Mouse (Mus musculus) neural tube, embryonic 14.5 days (tissue): Measurements from ENCODE around the gene Nostrin. TPM values are rescaled to one million over a fixed set of nuclear protein-coding genes. Genes with fewer than 3 reads are reported as not detected.

Experiments used
- ATAC-seq: fragments of 200-750 bp; cut with Nextera tagmentation; 2 replicates; pipeline ENCODE4 v1.8.0; 2017; ENCODE audit warnings: low read depth, mild to moderate bottlenecking, moderate TSS enrichment, moderate library complexity
- H3K27ac ChIP-seq: fragments of 300-500 bp; sonication (generic); 2 replicates; pipeline ENCODE4 v1.5.1; 2014; ENCODE audit warnings: low read depth, mild to moderate bottlenecking, control low read depth, low read length, moderate library complexity, mixed read lengths
- H3K27me3 ChIP-seq: fragments of 300-500 bp; sonication (generic); 2 replicates; pipeline ENCODE4 v1.6.1; 2014; ENCODE audit warnings: low read length; ENCODE audit not compliant: control insufficient read depth, insufficient read depth
- H3K36me3 ChIP-seq: fragments of 300-500 bp; sonication (generic); 2 replicates; pipeline ENCODE4 v1.6.1; 2014; ENCODE audit warnings: low read length, mixed read lengths; ENCODE audit not compliant: control insufficient read depth, insufficient read depth
- H3K4me1 ChIP-seq: fragments of 300-500 bp; sonication (generic); 2 replicates; pipeline ENCODE4 v1.6.1; 2014; ENCODE audit warnings: low read length; ENCODE audit not compliant: control insufficient read depth, insufficient read depth
- H3K4me2 ChIP-seq: fragments of 300-500 bp; sonication (generic); 2 replicates; pipeline ENCODE4 v1.6.1; 2014; ENCODE audit warnings: mild to moderate bottlenecking, low read depth, low read length, control low read depth
- H3K4me3 ChIP-seq: fragments of 300-500 bp; sonication (generic); 2 replicates; pipeline ENCODE4 v1.5.1; 2014; ENCODE audit warnings: low read depth, low read length, control low read depth, mixed read lengths
- H3K9ac ChIP-seq: fragments of 300-500 bp; sonication (generic); replicated peaks from 2 replicates; pipeline ENCODE4 v1.6.1; 2014; ENCODE audit warnings: low read depth, mild to moderate bottlenecking, control low read depth, low read length, mixed read lengths
- H3K9me3 ChIP-seq: fragments of 300-500 bp; sonication (generic); 2 replicates; pipeline ENCODE4 v1.6.1; 2016; ENCODE audit warnings: low read length; ENCODE audit not compliant: control insufficient read depth
- WGBS: fragments of 180-500 bp; shearing (Covaris S2); extraction: QIAGEN DNeasy Blood & Tissue Kit; methylation state at CpG from one replicate; pipeline ENCODE4 v1.1.7; 2014; 5-methylcytosine and 5-hydroxymethylcytosine counted together
- polyA plus RNA-seq: library from polyadenylated mRNA; unstranded; fragments of >200 nt; fragmentation: Nextera tagmentation; extraction: Ambion mirVana; gene quantifications from 2 replicates; pipeline ENCODE4 v1.2.1, GENCODE M21; 2014

Gene Nostrin
- polyA plus RNA-seq: 0.62 and 0.95 TPM in 2 replicates

DNA sequence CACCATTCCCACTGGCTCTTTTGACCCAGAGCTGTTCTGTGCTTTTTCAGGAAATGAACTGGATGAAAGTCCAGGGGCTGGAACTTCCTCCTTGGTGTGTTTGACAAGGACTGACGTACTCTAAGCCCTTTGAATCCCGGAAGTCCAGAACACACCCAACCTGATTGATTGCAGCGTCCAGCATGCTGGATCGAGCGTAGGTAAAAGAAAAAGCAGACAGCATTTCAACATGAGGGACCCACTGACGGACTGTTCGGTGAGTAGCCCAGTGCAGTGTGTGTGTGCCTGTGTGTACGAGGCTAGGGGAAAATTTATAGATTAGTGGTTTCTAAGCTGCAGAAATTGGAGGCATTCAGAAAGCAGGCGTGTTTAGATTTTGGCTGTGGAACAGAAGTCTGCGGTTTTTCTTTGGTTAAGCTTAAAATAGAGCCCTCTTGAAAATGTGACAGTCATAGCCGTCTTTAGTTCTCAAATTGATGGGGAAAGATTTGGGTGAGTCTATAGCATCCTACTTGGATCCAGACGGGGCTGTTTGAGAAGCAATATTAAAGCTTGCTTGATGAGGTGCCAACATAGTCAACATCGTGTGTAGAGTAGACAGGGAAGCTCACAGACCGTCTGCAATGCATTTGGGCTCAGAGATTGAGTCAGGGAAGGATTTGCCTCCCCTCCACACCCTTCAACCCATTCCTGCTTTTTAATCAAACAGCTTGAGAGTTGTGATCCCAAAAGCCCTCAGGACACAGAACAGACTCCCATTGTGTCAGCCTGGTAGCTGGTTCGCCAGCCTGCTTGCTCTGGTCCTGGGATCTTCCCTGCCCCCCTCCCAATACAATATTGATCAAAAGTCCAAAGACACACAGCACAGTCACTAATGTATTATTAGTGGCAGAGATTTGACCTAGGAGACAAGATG, at the start of gene Nostrin:
Nostrin (plus strand) TSS at position 140 of the 916 bp plus-strand sequence.
- WGBS: 68% methylated on average over 15 of the region's 15 CpGs
- H3K27ac ChIP-seq: no peak within 1 kb of the TSS
- H3K9ac ChIP-seq: no peak within 1 kb of the TSS
- no peaks in the 10 kb centered on the region for H3K9me3 ChIP-seq
- H3K27me3 ChIP-seq: no peaks in the 10 kb centered on the region
- ATAC-seq: no peak
- H3K36me3 ChIP-seq: no peaks in the 10 kb centered on the region
- no peaks in the 10 kb centered on the region for H3K4me1 ChIP-seq
- H3K4me2 ChIP-seq: no peak within 1 kb of the TSS
- H3K4me3 ChIP-seq: no peak within 1 kb of the TSS

DNA sequence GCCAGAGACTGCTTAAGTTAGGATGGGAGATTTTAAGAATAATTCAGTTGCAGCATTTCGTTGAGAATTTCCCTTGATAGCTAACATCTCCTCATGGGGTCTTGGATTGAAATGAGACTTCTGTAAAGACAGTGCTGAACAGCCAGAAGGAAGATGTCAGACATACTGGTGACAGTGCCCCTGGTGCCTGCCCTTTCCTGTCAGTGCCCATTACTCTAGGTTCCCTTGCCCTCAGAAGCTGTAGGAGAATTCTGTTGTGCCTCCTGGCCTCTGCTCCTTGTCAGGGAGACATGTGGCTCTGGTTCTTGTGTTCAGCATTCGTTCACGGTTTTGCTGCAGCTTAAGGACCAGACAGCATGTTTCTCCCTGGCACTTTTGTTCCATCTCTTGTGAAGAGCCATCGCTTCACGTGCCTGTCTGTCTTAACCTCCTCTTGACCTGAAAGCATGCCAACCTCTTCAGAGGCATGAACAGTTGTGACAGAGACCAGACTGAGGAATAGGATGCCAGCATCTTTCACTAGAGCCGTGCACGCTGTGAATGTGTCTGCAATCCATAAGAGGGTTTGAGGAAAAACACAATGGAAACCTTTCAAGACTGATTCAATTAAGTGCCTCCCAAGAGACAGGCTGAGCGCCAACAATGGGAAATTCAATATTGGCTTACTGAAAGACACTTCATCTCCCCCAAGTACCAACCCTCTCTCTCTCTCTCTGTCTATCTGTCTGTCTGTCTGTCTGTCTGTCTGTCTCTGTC, 48.9 kb upstream of the Nostrin start:
- Histone ChIP-seq H3K4me1 (peaks cover 14% of the 10 kb centered on the region; the same call in 1 of the 2 replicates), H3K27ac (no peak overlapping the region), H3K4me3 (no peak overlapping the region), H3K9me3 (no peaks in the 10 kb centered on the region), H3K9ac (no peak overlapping the region), H3K27me3 (no peaks in the 10 kb centered on the region), H3K4me2 (no peak overlapping the region), H3K36me3 (no peaks in the 10 kb centered on the region)
- ATAC-seq: peak; percentile 50; the same call in 1 of the 2 replicates
- WGBS: 36% methylated on average over 8 of the region's 8 CpGs

DNA sequence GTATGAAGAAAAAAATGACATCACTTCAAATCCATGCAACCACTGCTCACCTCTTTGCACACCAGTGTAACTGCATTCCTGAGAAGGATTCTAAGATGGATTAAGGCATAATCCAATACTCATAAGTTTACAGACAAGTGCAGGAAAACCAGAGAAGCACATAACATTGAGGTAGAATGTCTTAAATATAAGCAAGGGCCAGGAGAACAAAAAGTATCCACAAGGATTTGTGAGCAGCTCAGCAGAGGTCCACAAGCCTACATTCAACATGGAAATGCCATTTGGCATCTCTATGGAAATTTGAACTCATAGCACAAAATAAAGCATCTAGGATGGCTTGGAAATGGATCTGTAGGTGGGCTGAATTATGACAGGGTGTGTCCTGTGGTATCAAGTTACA, 39.8 kb upstream of the Nostrin start:
- no peak overlapping the region for H3K27ac ChIP-seq
- H3K27me3 ChIP-seq: no peaks in the 10 kb centered on the region
- ATAC-seq: no peak
- H3K9me3 ChIP-seq: no peaks in the 10 kb centered on the region
- no peaks in the 10 kb centered on the region for H3K4me1 ChIP-seq
- no peak overlapping the region for H3K4me2 ChIP-seq
- H3K4me3 ChIP-seq: no peak overlapping the region
- no peaks in the 10 kb centered on the region for H3K36me3 ChIP-seq
- no peak overlapping the region for H3K9ac ChIP-seq

DNA sequence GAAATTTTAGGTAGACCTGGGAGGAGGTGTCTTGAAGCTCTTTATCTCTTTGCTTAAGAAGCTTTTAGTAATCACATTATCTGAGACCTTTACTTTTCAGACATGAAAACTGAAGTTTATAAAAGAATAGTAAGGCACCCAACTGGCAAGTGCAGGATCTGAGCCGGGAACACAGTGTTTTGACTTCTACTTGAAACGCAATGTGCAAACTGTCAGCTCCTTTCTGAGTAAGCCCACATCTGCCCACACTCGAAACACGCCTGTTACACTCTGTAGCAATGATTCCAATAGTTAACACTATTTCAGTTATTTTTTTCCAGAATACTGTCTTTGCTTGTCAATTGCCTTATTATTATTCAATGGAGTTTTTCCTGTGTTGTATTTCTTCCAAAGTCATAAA, 38.8 kb upstream of the Nostrin start:
- no peaks in the 10 kb centered on the region for H3K36me3 ChIP-seq
- 94% methylated on average over 4 of the region's 4 CpGs for WGBS
- no peaks in the 10 kb centered on the region for H3K9me3 ChIP-seq
- H3K4me1 ChIP-seq: no peaks in the 10 kb centered on the region
- H3K9ac ChIP-seq: no peak overlapping the region
- no peaks in the 10 kb centered on the region for H3K27me3 ChIP-seq
- H3K4me3 ChIP-seq: no peak overlapping the region
- H3K4me2 ChIP-seq: no peak overlapping the region
- no peak overlapping the region for H3K27ac ChIP-seq
- no peak for ATAC-seq

DNA sequence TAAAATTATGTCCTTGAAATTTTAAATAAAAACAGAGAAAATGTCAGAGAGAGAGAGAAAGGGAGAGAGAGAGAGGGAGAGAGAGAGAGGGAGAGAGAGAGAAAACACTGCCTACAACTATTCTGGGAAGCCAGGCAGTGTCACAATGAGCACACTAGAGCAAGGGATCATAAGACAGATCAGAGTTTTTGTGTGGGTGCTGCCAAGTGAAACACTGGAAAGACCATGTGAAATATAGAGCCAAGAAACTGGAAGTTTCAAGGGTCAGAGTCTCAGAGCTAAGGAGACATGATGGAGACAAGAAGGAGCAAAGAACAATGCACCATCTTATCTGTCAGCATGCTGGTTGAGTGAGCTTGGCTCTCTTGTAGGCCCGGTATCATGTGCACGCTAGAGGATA, 38.1 kb upstream of the Nostrin start:
- no peaks in the 10 kb centered on the region for H3K9me3 ChIP-seq
- WGBS: 98% methylated on average over 2 of the region's 2 CpGs
- no peak for ATAC-seq
- H3K4me2 ChIP-seq: no peak overlapping the region
- no peak overlapping the region for H3K27ac ChIP-seq
- H3K9ac ChIP-seq: no peak overlapping the region
- no peak overlapping the region for H3K4me3 ChIP-seq
- no peaks in the 10 kb centered on the region for H3K27me3 ChIP-seq
- H3K36me3 ChIP-seq: no peaks in the 10 kb centered on the region
- no peaks in the 10 kb centered on the region for H3K4me1 ChIP-seq

DNA sequence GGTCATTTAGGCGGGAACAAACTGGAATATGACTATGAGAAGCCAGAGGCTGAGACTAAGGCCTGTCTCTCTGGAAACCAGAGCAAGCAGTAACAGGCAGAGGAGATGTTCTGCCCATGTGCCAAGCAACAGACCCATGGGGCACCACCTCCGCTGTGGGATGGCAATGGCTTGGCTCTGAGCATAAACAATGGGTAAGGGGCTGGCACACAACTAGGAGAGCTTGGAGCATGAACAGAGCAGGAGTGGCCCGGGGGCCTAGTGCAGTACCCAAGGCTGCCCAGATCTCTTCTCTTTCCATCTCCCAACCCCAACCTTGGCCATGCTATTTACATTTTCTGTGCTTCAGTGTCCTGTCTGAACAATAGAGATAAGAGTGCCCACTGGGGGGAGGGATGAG, 36.9 kb upstream of the Nostrin start:
- Histone ChIP-seq H3K9me3 (no peaks in the 10 kb centered on the region), H3K4me2 (no peak overlapping the region), H3K36me3 (no peaks in the 10 kb centered on the region), H3K27me3 (no peaks in the 10 kb centered on the region), H3K9ac (no peak overlapping the region), H3K4me1 (no peaks in the 10 kb centered on the region), H3K27ac (no peak overlapping the region), H3K4me3 (no peak overlapping the region)
- ATAC-seq: no peak
- WGBS: 85% methylated on average over 3 of the region's 3 CpGs

DNA sequence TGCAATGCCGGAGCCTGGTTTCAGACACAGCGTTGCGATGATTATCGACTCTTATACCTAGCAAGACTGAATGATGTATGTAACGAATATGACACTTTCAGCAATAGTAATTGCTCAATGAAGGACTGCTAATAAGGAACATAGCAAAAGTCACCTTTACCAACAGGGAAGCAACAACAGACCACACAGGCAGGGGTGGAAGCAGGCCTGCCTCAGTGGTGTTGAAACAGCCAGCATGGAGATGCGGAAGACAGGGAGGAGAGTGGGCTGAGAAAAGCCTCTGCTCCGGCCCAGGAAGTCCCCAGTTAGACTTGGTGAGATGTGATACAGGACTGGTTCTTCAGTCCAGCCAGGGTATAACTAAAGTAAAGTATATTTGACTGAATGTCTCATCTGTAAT, 36.5 kb upstream of the Nostrin start:
- Histone ChIP-seq H3K4me2 (no peak overlapping the region), H3K9ac (no peak overlapping the region), H3K9me3 (no peaks in the 10 kb centered on the region), H3K27ac (no peak overlapping the region), H3K4me3 (no peak overlapping the region), H3K36me3 (no peaks in the 10 kb centered on the region), H3K4me1 (no peaks in the 10 kb centered on the region), H3K27me3 (no peaks in the 10 kb centered on the region)
- no peak for ATAC-seq
- 95% methylated on average over 7 of the region's 7 CpGs for WGBS

DNA sequence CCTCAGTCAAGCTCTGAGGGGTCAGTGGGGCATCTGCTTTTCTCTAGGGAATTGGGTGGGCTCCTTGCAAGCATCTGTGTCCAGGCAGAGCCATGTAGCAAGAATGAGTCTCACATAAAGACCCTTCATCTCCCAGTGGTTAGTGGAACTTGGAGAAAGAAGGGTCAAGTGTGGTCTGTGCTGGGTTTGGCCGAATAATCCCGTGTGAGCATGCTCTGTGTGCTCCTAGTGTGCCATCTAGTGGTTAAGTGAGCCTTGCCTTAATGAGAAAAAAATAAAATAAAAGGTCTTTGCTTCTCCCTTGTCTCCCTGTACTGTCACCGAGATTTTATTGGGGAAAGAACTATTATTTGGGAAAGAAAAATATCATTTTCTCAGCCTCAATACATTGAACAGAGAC, 34.9 kb upstream of the Nostrin start:
- Histone ChIP-seq H3K36me3 (no peaks in the 10 kb centered on the region), H3K4me3 (no peak overlapping the region), H3K9ac (no peak overlapping the region), H3K27me3 (no peaks in the 10 kb centered on the region), H3K9me3 (no peaks in the 10 kb centered on the region), H3K4me1 (no peaks in the 10 kb centered on the region), H3K4me2 (no peak overlapping the region), H3K27ac (no peak overlapping the region)
- WGBS: 31% methylated on average over 3 of the region's 3 CpGs
- no peak for ATAC-seq

DNA sequence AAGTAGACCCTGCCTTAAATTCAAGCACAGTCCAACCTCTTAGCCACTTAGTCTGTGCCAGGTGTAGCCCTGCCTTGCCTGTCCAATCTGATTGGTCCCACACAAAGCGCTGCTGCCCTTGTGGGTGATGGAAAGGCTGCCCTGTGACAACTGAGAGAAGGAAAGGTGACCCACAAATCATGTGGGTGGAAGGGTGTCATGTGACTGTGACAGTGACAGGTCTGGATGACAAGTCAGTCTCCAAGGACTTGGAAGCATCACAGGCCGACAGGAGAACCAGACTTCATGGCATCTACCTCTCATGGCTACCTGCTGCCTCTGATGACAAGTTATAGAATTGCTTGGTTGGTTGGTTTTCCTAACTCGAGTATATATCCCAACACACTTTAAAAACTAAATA, 32.1 kb upstream of the Nostrin start:
- H3K9ac ChIP-seq: no peak overlapping the region
- H3K4me3 ChIP-seq: no peak overlapping the region
- no peak; the same call in 1 of the 2 replicates for ATAC-seq
- no peak overlapping the region for H3K4me2 ChIP-seq
- H3K9me3 ChIP-seq: no peaks in the 10 kb centered on the region
- H3K36me3 ChIP-seq: no peaks in the 10 kb centered on the region
- WGBS: 60% methylated on average over 3 of the region's 3 CpGs
- H3K27ac ChIP-seq: no peak overlapping the region
- H3K27me3 ChIP-seq: no peaks in the 10 kb centered on the region
- no peaks in the 10 kb centered on the region for H3K4me1 ChIP-seq
